Mouse (Mus musculus) liver, embryonic 14.5 days (tissue): Measurements from ENCODE around the gene Rabepk.

ENCODE experiments used
- CTCF ChIP-seq: IDR thresholded peaks from 2 replicates; pipeline ENCODE4 v1.5.1; 2016; ENCODE audit warnings: antibody characterized with exemption, low read depth, control low read depth
- EP300 ChIP-seq: IDR thresholded peaks from 2 replicates; pipeline ENCODE4 v1.6.1; 2016; ENCODE audit warnings: antibody characterized with exemption, low read depth

GRCm38 (mm10) chr2:34794511-34794910 lies 5.2 kb downstream of the Rabepk start:
- TF ChIP-seq EP300 (no peak), CTCF (no peak)
